ENCODE assay signal across 17 mouse cellular contexts in the genomic region with DNA sequence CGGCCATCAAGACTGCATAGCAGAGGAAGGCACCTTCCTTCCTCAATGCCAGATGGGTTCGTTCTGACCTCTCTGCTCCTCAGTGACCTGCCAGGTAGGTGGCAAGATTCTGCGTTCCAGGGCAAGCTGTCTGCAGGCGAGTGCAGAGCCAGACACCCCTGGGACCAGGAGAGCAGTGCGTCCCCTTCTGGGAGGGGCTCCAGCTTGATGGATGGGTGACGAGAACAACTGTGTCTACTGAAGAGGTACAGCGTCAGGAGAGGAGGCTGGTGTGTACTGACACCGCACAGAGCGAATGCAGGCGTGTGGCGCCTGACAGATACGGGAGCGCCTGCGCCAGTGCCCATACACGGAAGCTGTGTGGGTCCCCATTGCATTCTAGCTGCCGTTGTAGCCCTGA.
"Had no signal": no experiment of that assay in that cellular context is flagged by ENCODE, and none has a peak within 500 bp of the region (broad histone marks: within the 10 kb centered on the region; RNA-seq: fewer than 3 reads in every experiment).

No protein-coding gene starts in this region.

- ATAC-seq: liver, postnatal 0 days; midbrain, embryonic 16.5 days had no signal

- DNase-seq: kidney, postnatal 10 days; kidney, postnatal 4 days; liver; liver, embryonic 13.5 days; liver, postnatal 0 days; lung, postnatal 14 days; right cerebral cortex, postnatal 4 days; spleen, adult 18-20 months; thymus, adult 18-20 months; thymus, postnatal 25 days had no signal

- H3K36me3 ChIP-seq: limb, embryonic 12.5 days; liver, embryonic 13.5 days; lung, embryonic 15.5 days; midbrain, embryonic 12.5 days had no signal

- H3K4me2 ChIP-seq: limb, embryonic 12.5 days; liver, embryonic 13.5 days; lung, embryonic 15.5 days; midbrain, embryonic 12.5 days had no signal

- H3K9me3 ChIP-seq: limb, embryonic 12.5 days; liver, embryonic 13.5 days; lung, embryonic 15.5 days; megakaryocyte, embryonic 14.5 days; midbrain, embryonic 12.5 days had no signal

- H3K27me3 ChIP-seq: liver, embryonic 13.5 days; lung, embryonic 15.5 days; midbrain, embryonic 12.5 days had no signal

- H3K4me3 ChIP-seq: layer of hippocampus, adult 2 months; limb, embryonic 12.5 days; liver, embryonic 13.5 days; lung, embryonic 15.5 days; megakaryocyte, embryonic 14.5 days; midbrain, embryonic 12.5 days had no signal

- H3K27ac ChIP-seq: layer of hippocampus, adult 2 months; limb, embryonic 12.5 days; liver, embryonic 13.5 days; lung, embryonic 15.5 days; macrophage had no signal

- H3K9ac ChIP-seq: limb, embryonic 12.5 days; liver, embryonic 13.5 days; liver, postnatal 0 days; lung, embryonic 15.5 days; midbrain, embryonic 12.5 days had no signal
